Mouse (Mus musculus) kidney, adult 2 months (tissue): ENCODE data around the gene Tpsab1. TPM values are rescaled to one million over a fixed set of nuclear protein-coding genes. Genes with fewer than 3 reads are reported as not detected.

Source experiments
- DNase-seq: peaks from one replicate; pipeline ENCODE4 v3.0.0; 2021
- H3K27ac ChIP-seq: fragments of 200-500 bp; 2 replicates; pipeline ENCODE4 v1.5.1; 2012; ENCODE audit warnings: low read depth, low read length, control low read depth, inconsistent platforms; ENCODE audit not compliant: insufficient read depth
- H3K27me3 ChIP-seq: fragments of 200-500 bp; replicated peaks from 2 replicates; pipeline ENCODE4 v1.6.1; 2012; ENCODE audit warnings: mild to moderate bottlenecking, moderate library complexity, low read length, inconsistent platforms; ENCODE audit not compliant: control insufficient read depth, insufficient read depth
- H3K36me3 ChIP-seq: fragments of 200-500 bp; 2 replicates; pipeline ENCODE4 v1.6.1; 2012; ENCODE audit warnings: mild to moderate bottlenecking, moderate library complexity, low read length, inconsistent platforms; ENCODE audit not compliant: control insufficient read depth, insufficient read depth
- H3K4me1 ChIP-seq: fragments of 200-500 bp; 2 replicates; pipeline ENCODE4 v1.6.1; 2011; ENCODE audit warnings: low read length; ENCODE audit not compliant: control insufficient read depth, insufficient read depth
- H3K4me3 ChIP-seq: fragments of 200-500 bp; 2 replicates; pipeline ENCODE4 v1.5.1; 2011; ENCODE audit warnings: mild to moderate bottlenecking, low read depth, low read length, control low read depth; ENCODE audit not compliant: insufficient read depth
- CTCF ChIP-seq: fragments of 200-500 bp; conservative IDR thresholded peaks from 2 replicates; pipeline ENCODE4 v1.5.1; 2011; ENCODE audit warnings: low read depth, mild to moderate bottlenecking, control low read depth, low read length, moderate library complexity, mixed read lengths; ENCODE audit not compliant: insufficient read depth, insufficient read length
- POLR2A ChIP-seq: fragments of 200-500 bp; IDR thresholded peaks from one replicate; pipeline ENCODE4 v1.6.1; 2011; ENCODE audit warnings: low read depth, low read length, control low read depth
- WGBS: fragments of 180-500 bp; shearing (Covaris S2); methylation state at CpG from one replicate; pipeline ENCODE4 v1.1.7; 2018; 5-methylcytosine and 5-hydroxymethylcytosine counted together
- polyA plus RNA-seq: library from polyadenylated mRNA; depleted of rRNA; stranded (reverse); fragments of >200 nt; gene quantifications from 2 replicates; pipeline ENCODE4 v1.2.3, GENCODE M21; 2012

Tpsab1 gene
- polyA plus RNA-seq, 1 experiment = not detected

GRCm38 (mm10) chr17:25341490-25341889 is 3.9 kb downstream of the Tpsab1 start:
- Histone ChIP-seq H3K27me3 (no peaks in the 10 kb centered on the region), H3K36me3 (no peaks in the 10 kb centered on the region), H3K27ac (no peak overlapping the region), H3K4me1 (no peaks in the 10 kb centered on the region), H3K4me3 (no peak overlapping the region)
- TF ChIP-seq POLR2A = no peak
- TF ChIP-seq CTCF = no peak
- WGBS = 27% methylated on average over 3 of the region's 3 CpGs
- DNase-seq = peak; percentile 47

GRCm38 (mm10) chr17:25340003-25340402 is 5.4 kb downstream of the Tpsab1 start:
- 84% methylated on average over 6 of the region's 6 CpGs for WGBS
- Histone ChIP-seq H3K4me1 (no peaks in the 10 kb centered on the region), H3K27me3 (no peaks in the 10 kb centered on the region), H3K36me3 (no peaks in the 10 kb centered on the region), H3K27ac (no peak overlapping the region), H3K4me3 (no peak overlapping the region)
- DNase-seq = no peak
- TF ChIP-seq POLR2A (no peak), CTCF (no peak)

DNA sequence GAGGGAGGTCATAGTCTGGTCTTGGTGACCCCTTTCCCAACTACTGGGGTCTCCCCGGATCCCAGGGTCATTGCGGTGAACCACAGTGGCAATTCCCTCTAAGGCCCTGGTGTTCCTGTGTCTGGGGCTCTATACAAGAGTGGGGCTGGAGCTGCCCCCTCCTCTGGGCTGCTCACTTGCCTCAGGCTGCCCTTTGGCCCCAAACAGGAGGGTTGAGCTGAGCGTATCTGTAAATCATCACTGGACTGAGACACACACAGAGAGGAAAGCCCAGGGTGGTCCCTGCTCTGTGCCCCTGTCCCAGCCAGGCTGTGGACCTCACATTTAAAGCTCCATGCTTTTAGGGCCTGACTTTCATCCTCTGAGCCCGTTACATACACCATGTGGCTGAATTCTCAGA is 7.1 kb downstream of the Tpsab1 start:
- Histone ChIP-seq H3K4me3 (no peak overlapping the region), H3K27me3 (no peaks in the 10 kb centered on the region), H3K27ac (no peak overlapping the region), H3K4me1 (no peaks in the 10 kb centered on the region), H3K36me3 (no peaks in the 10 kb centered on the region)
- TF ChIP-seq POLR2A (no peak), CTCF (no peak)
- 68% methylated on average over 4 of the region's 4 CpGs for WGBS
- DNase-seq = peak; percentile 26

DNA sequence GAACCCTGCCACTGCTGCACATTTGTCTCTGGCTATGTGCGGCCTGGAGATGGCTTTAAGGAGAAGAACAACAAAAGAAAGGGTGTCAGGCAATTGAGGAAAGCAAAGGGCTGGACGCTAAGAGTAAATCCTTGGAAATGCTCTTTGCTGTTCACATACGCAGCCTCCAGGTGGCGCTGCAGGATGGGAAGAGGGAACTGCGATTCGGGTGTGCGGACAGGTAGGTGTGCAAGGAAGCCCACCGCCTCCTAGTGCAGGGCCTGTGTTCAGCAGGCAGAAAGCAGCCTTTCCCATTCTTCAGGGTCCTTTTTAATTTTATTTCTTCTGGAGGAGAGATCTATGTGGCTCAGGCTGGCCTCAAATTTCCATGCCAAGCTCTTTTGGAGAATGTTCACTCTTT is 11.4 kb downstream of the Tpsab1 start:
- peak; percentile 38 for DNase-seq
- TF ChIP-seq CTCF = peak; percentile 97
- TF ChIP-seq POLR2A = no peak
- WGBS = 3% methylated on average over 8 of the region's 8 CpGs

DNA sequence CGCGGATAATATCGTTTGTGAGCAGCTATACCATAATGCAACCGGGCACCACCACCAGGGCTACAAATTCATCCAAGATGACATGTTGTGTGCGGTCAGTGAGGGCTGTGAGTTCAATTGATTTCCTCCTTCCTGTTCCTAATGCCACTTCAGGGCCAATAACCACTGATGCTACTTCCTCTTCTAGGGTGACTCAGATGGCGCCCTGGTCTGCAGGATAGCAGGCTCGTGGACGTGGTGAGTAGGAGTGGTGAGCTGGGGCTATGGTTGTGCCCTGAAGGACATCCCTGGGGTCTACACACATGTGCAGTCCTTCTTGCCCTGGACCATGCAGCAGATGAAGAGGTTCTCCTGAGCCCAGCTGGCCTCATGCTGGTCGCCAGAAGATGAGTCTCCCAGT is 13.0 kb downstream of the Tpsab1 start:
- Histone ChIP-seq H3K36me3 (no peaks in the 10 kb centered on the region), H3K27me3 (no peaks in the 10 kb centered on the region), H3K27ac (no peak overlapping the region), H3K4me1 (no peaks in the 10 kb centered on the region), H3K4me3 (no peak overlapping the region)
- TF ChIP-seq POLR2A = no peak
- no peak for TF ChIP-seq CTCF
- WGBS = 58% methylated on average over 9 of the region's 9 CpGs
- DNase-seq = no peak

More for the DNA sequence above, 11.4 kb downstream of the Tpsab1 start:
- no peaks in the 10 kb centered on the region for H3K4me1 ChIP-seq
- H3K4me3 ChIP-seq = no peak overlapping the region
- no peak overlapping the region for H3K27ac ChIP-seq
- H3K27me3 ChIP-seq = no peaks in the 10 kb centered on the region
- no peaks in the 10 kb centered on the region for H3K36me3 ChIP-seq

DNA sequence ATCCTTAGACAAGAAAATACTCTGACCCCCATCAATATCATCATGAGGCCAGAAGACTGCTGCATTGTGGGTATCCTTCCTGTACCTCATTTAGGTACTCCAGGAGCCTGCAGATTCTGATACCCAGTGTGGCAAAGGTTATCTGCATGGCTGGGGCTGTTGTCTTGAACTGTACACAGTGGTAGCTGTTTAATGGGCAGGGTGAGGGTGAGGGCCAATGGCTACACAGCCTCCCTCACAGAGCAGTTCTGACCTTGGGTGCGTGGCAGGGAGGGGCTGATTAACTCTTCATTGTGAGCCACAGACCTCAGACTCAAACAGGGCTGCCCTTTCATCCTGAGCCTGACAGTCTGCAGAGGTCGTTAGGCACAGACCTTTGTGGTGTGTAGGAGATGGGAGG is 22.4 kb downstream of the Tpsab1 start:
- 23% methylated on average over 2 of the region's 2 CpGs for WGBS
- no peaks in the 10 kb centered on the region for H3K27me3 ChIP-seq
- no peak overlapping the region for H3K27ac ChIP-seq
- no peaks in the 10 kb centered on the region for H3K36me3 ChIP-seq
- TF ChIP-seq CTCF (no peak), POLR2A (no peak)
- no peak for DNase-seq
- no peak overlapping the region for H3K4me3 ChIP-seq
- no peaks in the 10 kb centered on the region for H3K4me1 ChIP-seq

DNA sequence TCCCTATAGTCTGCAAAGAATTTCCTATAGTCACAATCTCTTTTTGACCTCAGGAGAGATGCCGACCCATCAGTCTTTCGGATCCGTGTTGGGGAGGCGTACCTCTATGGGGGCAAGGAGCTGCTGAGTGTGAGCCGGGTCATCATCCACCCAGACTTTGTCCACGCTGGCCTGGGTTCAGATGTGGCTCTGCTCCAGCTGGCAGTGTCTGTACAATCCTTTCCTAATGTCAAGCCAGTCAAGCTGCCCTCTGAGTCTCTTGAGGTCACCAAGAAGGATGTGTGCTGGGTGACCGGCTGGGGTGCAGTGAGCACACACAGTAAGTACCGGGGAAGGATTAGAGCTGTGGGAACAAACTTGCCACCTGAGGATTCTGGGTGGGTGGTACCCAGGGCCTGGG is 24.5 kb downstream of the Tpsab1 start:
- DNase-seq = peak; percentile 52
- TF ChIP-seq POLR2A = no peak
- TF ChIP-seq CTCF = no peak
- Histone ChIP-seq H3K27ac (no peak overlapping the region), H3K4me1 (no peaks in the 10 kb centered on the region), H3K36me3 (no peaks in the 10 kb centered on the region), H3K4me3 (no peak overlapping the region), H3K27me3 (no peaks in the 10 kb centered on the region)
- WGBS = 54% methylated on average over 8 of the region's 8 CpGs

- no peak within 1 kb of the TSS for H3K27ac ChIP-seq
- WGBS = 72% methylated on average over 5 of the region's 5 CpGs
- H3K27me3 ChIP-seq = no peaks in the 10 kb centered on the region
- TF ChIP-seq CTCF (no peak), POLR2A (no peak)
- DNase-seq = no peak
- no peaks in the 10 kb centered on the region for H3K36me3 ChIP-seq
- no peaks in the 10 kb centered on the region for H3K4me1 ChIP-seq
- H3K4me3 ChIP-seq = no peak within 1 kb of the TSS
These were observed 27.0 kb downstream of the Tpsab1 start, which contains the start of gene Prss29 for GRCm38 (mm10) chr17:25318354-25318753. TSS of gene Prss29 (plus strand) at chr17:25318654.
